Mouse (Mus musculus) cerebellum, postnatal 25 days (tissue): ENCODE results near the gene Fnbp1.

Source experiments
- DNase-seq, 2 experiments: peaks; one replicate each; pipeline ENCODE4 v3.0.0; 2021; ENCODE audit warnings: mixed read lengths in 2 of 2

Fnbp1 gene

GRCm38 (mm10) chr2:31122806-31123205 lies 19.0 kb downstream of the Fnbp1 start:
- no peak for DNase-seq

GRCm38 (mm10) chr2:31121131-31121693 lies 20.6 kb downstream of the Fnbp1 start:
- no peak for DNase-seq

DNA sequence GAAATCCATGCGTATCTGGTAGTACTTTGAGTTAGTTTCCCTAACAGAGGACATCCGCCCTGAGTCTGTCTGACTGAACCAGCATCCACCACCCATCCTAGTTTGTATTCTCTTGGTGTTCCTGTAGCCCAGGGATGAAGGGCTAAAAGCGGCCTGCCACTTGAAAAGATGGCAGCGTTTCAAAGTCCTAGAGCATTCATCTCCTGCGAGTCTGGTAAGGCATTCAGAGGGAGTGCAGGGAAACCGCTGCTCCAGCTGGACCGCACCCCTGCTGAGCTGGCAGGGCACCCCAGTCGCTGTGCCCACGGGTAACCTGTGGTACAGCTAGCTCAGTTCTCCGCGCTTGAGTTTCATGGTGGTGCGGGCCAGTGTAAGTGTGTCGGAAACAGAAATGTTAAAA lies 22.0 kb downstream of the Fnbp1 start:
- DNase-seq = peak; percentile 76 to 82

- peak in 1 of 2 experiments; percentile 27 for DNase-seq
Observed at GRCm38 (mm10) chr2:31118639-31119380, 23.0 kb downstream of the Fnbp1 start.

DNA sequence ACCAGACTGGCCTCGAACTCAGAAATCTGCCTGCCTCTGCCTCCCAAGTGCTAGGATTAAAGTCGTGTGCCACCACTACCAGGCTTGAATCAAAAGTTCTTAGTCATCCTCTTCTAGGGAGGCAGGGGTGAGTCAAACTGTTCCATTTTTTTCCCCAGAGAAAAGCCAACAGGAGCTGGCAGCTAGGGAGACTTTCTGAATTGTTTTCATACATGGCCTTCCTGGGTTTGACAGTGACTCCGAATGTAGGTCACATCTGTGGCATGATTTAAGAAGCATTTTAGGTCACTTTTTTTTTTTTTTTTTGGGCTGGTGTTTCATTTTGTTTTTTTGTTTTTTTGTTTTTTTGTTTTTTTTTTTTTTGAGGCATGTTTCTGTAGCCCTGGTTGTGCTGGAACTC lies 23.6 kb downstream of the Fnbp1 start:
- no peak for DNase-seq

DNA sequence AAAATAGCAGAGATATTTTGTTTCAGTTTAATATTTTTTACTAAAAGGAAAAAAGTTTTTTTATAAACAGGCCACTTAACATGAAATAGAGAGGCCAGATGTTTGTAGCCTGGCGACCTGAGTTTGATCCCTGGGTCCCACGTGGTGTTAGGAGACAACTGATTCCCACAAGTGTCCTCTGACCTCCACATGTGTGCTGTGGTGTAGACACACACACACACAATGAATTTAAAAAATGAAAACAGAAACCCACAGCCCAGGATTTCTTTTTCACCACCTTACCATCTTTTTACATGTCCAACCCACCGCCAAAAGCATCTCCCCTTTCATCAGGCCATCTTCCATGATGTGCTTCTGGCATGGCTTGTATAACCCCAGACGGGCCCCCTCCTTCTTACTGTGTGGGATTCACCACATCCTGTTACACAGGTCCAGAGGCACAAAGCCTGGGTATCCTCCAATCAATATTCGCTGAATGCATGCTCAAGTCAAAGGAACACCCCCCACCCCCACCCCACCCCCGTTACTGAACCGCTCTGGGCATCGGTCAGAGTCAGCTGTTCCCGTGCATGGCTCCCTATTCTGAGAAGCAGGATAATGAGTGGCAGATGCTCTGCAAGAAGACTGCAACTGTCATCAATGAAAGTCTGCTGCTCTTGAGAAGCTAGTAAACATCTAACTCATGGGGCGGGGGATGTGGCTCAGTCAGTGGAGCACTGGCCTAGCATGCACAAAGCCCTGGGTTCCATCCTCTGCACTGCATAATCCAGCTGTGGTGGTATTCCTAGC lies 25.7 kb downstream of the Fnbp1 start:
- DNase-seq = peak in 1 of 2 experiments; percentile 27

GRCm38 (mm10) chr2:31115091-31115942 lies 26.5 kb downstream of the Fnbp1 start:
- DNase-seq = no peak

- no peak for DNase-seq
Observed at GRCm38 (mm10) chr2:31114205-31114604, 27.6 kb downstream of the Fnbp1 start.

DNA sequence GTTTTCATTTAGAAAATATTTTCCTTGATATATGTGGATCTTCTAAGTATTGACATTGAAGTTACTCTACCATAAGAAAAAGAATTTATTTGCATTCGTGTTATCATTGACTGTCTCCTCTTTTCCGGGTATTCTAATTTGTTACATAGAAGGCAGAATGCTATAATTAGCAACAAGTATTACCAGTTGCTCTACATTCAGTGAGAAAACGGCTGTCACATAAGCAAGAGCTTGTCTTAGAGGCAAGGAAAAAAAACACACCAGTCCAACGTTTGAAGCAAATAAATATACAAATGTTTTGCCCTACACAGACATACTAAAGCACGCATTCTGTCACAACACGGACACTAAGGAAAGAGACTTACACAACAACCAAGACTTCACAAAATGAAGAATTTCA lies 30.1 kb downstream of the Fnbp1 start:
- DNase-seq = no peak

DNA sequence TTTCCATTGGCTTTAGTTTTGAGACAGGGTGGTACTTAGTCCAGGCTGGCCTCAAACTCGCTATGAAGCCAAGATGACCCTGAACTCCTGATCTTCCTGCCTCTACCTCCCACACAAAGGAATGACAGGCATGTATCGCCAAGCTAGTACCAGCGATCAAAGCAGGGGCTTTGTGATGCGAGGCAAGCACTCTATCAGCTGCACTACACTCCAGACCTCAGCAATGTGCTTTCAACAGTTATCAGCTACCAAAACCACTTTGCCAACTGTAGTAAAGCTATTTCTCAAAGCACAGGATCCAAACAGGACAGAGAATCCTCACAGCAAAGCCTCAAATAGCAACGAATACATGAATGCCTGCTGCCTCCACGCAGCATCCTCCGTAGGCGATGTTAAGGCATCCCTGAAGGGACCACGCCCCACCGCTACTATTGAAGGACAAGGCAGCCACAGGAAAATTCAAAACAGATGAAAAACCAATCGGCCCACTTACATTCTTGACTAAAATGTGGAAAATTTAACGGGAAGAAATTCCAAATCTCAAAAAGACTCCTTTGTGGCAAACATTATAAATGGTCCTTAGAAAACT lies 31.8 kb downstream of the Fnbp1 start:
- no peak for DNase-seq

DNA sequence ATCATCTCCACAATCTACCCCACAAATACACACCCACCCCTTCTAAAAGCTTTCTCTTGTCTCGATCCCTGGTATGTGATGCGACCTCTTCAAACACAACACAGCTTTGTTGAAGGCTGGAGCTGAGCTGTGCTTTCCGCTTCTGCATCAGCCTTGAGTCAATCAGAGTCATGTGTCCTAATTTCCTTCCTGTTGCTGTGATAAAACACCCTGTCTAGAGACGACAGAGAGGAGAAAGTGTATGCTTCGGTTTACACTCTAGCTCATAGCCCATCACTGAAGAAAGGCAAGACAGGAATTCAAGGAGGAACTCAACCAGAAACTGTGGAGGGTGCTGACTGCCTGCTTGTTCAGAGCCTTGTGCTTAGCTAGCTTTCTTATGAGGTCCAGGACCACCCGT lies 33.6 kb downstream of the Fnbp1 start:
- no peak for DNase-seq

- peak; percentile 91 to 92 for DNase-seq
Observed at GRCm38 (mm10) chr2:31106621-31107320, 35.0 kb downstream of the Fnbp1 start.

GRCm38 (mm10) chr2:31106004-31106403 lies 35.8 kb downstream of the Fnbp1 start:
- DNase-seq = no peak

DNA sequence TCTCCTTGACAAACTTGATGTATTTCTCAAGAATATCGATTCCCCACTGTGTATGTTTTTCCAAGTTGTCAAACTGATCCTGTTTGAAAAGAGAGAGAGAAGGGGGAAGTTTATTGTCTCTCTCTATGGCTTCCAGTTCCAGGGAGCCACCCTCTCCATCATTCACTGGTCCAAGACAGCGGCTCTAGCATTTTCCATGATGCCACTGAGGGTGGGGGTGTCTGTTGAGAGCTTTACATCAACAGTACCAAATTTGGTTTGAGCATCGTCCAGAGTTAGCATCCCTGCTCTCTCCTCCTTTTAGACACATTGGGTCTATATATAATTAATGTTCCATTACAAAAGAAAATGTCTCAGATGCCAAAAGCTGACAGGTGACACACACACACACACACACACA lies 36.5 kb downstream of the Fnbp1 start:
- DNase-seq = peak in 1 of 2 experiments; percentile 33

DNA sequence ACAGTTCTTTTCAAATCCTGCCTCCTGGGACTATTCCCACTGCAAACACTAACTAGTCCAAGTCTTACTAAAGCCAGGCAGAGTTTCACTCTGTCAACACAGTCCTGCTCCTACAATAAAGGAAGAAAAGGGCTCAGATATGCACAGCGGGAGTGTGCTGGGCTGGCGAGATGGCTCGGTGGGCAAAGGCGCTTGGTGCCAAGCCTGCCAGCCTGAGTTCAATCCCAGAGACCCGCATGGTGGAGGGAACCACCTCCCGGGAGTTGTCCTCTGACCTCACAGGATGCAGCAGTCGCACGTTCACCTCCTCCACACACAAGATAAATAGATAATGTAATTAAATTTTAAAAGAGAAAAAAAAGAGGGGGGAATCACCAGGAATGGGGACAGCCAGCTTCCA lies 38.5 kb downstream of the Fnbp1 start:
- peak in 1 of 2 experiments; percentile 41 for DNase-seq

DNA sequence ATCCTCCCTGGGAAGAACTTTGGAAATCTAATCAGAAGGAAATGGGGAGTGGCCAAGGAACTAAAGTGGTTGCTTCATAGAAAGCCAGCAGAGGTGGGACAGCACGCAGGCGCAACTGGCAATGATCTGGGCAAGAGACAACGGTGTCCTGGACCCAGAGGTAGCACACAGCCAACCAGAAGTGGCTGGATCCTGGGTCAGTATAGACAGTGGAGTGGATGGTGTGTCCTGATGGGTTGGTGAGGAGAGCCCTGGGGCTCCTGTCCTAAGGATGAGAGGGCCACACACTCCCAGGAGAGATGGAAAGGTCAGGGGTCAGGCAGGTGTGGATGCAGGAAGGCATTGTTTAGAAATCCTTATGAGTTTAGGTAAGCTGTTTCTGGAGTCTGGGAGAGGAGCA lies 40.5 kb downstream of the Fnbp1 start:
- DNase-seq = peak in 1 of 2 experiments; percentile 23

DNA sequence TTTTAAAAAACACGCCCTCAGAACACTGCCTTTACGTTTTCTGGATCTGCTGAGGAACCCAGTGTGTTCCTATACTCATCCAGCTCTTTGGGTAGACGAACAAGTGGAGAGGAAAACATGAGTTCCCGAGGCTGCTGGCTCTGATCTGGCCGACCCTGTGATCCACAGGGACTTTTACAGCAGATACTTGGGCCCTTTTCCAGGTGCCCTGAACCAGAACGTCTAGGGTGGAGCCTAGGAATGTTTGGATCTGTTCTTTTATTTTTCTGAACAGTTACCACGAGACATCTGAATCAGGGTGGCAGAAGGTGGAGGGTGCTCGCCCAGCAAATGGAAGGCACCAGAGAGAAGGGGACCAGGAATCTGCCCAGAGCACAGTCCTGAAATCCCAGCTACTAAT lies 42.7 kb downstream of the Fnbp1 start:
- DNase-seq = peak; percentile 46 to 51

DNA sequence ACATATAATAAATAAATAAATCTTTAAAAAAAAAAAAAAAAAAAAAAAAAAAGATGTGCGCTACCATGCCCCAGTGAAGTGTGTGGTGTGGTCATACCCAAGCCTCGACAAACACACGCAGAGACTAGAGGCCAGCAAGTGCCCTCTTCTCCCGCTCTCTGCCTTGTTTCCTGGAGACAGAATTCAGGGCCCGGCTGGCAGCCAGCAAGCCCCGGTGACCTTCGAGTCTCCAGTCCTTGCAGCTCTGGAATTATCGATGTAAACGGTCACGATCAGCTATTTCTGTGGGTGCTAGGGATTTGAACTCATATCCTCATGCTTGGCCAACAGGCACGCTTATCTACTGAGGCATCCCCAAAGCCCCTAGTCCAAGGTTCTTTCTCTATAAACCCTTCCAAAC lies 43.2 kb downstream of the Fnbp1 start:
- peak in 1 of 2 experiments; percentile 53 for DNase-seq

GRCm38 (mm10) chr2:31097276-31097675 lies 44.5 kb downstream of the Fnbp1 start:
- DNase-seq = no peak

DNA sequence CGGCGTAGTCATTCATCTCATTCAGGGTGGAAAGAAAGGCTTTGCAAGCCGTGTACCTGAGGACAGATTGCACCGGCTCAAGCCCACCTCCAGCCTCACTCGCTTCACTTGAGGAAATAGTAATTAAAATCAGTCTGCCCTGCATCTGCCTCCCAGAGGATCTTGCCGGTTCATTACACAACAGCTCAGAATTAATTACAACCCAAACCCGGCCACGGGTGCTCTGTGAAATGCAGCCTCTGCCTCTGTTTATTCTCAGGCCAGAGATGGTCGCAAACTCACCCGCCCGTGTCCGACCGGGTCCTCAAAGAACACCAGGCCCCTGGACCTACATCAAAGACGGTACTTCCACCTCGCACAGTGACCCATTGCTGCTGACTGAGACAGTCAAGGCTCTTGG lies 45.7 kb downstream of the Fnbp1 start:
- peak; percentile 29 to 30 for DNase-seq

GRCm38 (mm10) chr2:31094565-31094964 lies 47.2 kb downstream of the Fnbp1 start:
- peak in 1 of 2 experiments; percentile 29 for DNase-seq

DNA sequence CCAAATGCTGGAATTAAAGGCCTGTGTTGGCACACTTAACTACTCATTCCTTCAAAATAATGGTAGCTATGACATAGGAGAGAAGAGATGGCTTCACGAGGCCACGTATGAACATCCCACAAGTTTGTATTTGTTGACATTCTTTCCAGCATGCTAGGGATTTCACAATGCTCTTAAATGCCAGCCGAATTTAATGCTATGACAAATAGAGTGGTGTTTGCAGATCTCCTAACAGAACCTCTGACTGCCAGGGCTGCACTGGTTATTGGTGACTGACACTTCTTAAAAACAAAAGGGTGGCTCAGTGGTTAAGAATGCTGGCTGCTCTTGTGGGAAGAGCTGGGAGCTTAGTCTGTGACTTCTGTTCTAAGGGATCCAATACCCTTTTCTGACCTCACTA lies 48.9 kb downstream of the Fnbp1 start:
- no peak for DNase-seq
